Mouse (Mus musculus): ENCODE measurements around the gene Dennd1b. TPM values are rescaled to one million over a fixed set of nuclear protein-coding genes. Genes with fewer than 3 reads are reported as not detected.

Dennd1b gene
- polyA plus RNA-seq, 1 experiment from 2014 or later = 6.1 TPM

DNA sequence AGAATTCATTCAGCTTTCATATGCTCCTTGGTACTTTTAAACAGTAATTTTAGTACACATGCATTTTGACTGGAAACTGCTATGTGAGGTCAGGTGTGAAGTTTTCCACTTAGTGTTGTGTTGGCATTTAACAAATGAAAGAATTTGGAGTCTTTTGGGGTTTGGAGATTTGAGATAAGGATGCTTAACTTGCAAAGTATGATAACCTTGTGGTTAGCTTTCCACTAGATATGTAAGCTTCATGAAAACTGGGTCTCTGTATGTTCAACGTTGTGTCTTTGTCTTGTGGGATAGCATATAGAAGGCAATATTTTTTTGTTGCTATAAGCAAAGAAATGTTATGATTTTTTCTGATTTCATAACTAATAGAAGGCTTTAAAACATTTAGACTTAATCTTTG lies 114.8 kb downstream of the Dennd1b start:
- H3K27ac ChIP-seq (ENCODE audit: low read depth, low read length) = no peak overlapping the region
- no peaks in the 10 kb centered on the region for H3K9me3 ChIP-seq (replicated peaks; ENCODE audit: control insufficient read depth, low read length)
- H3K4me1 ChIP-seq (ENCODE audit: control insufficient read depth, insufficient read depth, low read length) = peaks cover 12% of the 10 kb centered on the region; the same call in 1 of the 2 replicates
- WGBS = 94% methylated on average over 1 of the region's 1 CpGs
- no peak overlapping the region for H3K4me2 ChIP-seq (ENCODE audit: low read length)
- ATAC-seq (no peak), DNase-seq (ENCODE audit: low spot score) (no peak)
- H3K9ac ChIP-seq (ENCODE audit: low read length) = no peak overlapping the region
- no peaks in the 10 kb centered on the region for H3K27me3 ChIP-seq (replicated peaks; ENCODE audit: control insufficient read depth, insufficient read depth, low read length)
- no peaks in the 10 kb centered on the region for H3K36me3 ChIP-seq (ENCODE audit: control insufficient read depth, insufficient read depth, low read length)
- no peak overlapping the region for H3K4me3 ChIP-seq (ENCODE audit: low read depth, low read length)

DNA sequence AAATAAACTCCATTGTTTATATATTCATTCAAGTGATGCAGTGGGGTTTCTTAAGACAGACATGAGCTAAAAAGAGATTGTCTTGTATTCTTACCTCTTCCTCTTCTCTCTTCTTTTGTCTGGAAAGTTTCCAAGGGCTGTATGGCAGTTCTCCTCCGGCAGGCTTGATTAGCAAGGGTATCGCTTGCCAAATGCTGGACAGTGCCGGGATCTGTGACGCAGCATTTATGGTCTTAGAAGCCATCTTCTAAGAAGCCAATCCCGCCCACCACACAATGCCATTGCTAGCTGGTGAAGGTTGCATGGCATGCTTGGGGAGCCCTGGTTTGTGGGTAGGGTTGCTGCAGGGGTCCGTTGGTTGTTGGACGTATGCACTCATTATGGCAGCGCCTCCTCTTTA lies 115.8 kb downstream of the Dennd1b start:
- peak; percentile 9; the same call in 1 of the 2 replicates for ATAC-seq
- 46% methylated on average over 8 of the region's 8 CpGs for WGBS
- peak; percentile 59 for DNase-seq (ENCODE audit: low spot score)
- Histone ChIP-seq H3K36me3 (ENCODE audit: control insufficient read depth, insufficient read depth, low read length) (no peaks in the 10 kb centered on the region), H3K27ac (ENCODE audit: low read depth, low read length) (0 out of 2 replicates have a peak overlapping the region, but pooled peaks have one; percentile 14), H3K9me3 (replicated peaks; ENCODE audit: control insufficient read depth, low read length) (no peaks in the 10 kb centered on the region), H3K9ac (ENCODE audit: low read length) (no peak overlapping the region), H3K4me2 (ENCODE audit: low read length) (0 out of 2 replicates have a peak overlapping the region, but pooled peaks have one; percentile 24), H3K4me3 (ENCODE audit: low read depth, low read length) (no peak overlapping the region), H3K4me1 (ENCODE audit: control insufficient read depth, insufficient read depth, low read length) (peaks cover 12% of the 10 kb centered on the region; the same call in 1 of the 2 replicates), H3K27me3 (replicated peaks; ENCODE audit: control insufficient read depth, insufficient read depth, low read length) (no peaks in the 10 kb centered on the region)

DNA sequence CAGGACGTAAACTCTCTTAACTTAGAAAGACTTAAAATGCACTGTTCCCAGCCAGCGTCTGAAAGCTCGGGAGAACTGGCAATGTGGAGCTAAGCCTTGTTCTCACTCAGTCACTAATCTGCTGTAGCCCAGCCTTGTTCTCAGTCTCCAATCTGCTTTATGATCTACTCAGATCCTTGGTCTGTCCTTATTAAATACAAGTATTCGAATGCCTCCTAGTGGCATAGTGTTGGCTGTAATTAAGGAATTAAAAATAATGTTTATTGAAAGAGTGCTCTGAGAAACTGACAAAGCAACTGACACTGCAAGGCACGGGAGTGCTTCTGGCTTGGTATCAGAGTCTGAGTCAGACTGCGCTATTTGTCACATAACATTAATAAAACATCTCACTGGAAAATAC lies 116.3 kb downstream of the Dennd1b start:
- WGBS = 23% methylated on average over 6 of the region's 6 CpGs
- peak; percentile 78 for ATAC-seq
- Histone ChIP-seq H3K27ac (ENCODE audit: low read depth, low read length) (no peak overlapping the region), H3K4me2 (ENCODE audit: low read length) (no peak overlapping the region), H3K4me1 (ENCODE audit: control insufficient read depth, insufficient read depth, low read length) (peaks cover 12% of the 10 kb centered on the region; the same call in 1 of the 2 replicates), H3K9me3 (replicated peaks; ENCODE audit: control insufficient read depth, low read length) (no peaks in the 10 kb centered on the region), H3K36me3 (ENCODE audit: control insufficient read depth, insufficient read depth, low read length) (no peaks in the 10 kb centered on the region), H3K9ac (ENCODE audit: low read length) (no peak overlapping the region), H3K27me3 (replicated peaks; ENCODE audit: control insufficient read depth, insufficient read depth, low read length) (no peaks in the 10 kb centered on the region), H3K4me3 (ENCODE audit: low read depth, low read length) (no peak overlapping the region)
- DNase-seq (ENCODE audit: low spot score) = peak; percentile 88

DNA sequence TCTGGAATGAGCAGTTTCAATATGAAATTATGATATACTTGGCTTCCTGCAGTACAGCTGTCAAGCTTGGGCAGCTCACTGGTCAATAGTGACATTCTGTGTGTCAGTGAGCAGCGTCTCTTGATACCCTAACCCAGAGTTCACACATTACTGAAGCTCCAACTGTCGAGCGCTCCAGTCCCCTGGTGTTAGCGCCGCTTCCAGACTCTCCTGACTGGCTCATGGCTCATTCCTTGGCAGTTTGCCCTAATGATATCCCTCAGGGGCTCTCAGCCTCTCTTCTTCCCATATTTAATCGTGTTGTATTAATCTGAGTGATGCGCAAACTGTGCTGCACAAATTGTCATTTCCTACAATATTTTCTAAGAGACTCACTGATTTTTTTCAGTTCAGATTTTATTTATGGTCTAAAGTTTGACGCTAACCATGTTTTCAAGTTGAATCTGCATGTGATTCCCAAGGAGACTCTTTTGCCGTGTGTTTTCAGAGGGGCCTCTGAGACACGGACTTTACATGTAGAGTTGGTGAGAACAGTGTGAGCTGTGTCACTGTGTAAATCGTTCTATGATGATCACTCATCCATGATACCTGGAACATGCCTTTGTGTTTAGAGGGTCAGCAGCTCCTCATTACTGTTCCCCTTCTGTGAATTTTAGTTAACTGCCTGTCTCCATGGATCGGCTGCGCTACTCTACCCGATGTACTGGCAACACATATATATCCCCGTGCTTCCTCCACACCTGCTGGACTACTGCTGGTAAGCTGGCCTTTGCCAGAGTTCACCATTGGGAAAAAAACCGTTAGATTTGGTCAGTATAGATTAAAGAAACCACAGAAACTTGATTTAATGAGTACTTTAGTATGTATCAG lies 117.5 kb downstream of the Dennd1b start:
- Histone ChIP-seq H3K4me3 (ENCODE audit: low read depth, low read length) (no peak overlapping the region), H3K9me3 (replicated peaks; ENCODE audit: control insufficient read depth, low read length) (no peaks in the 10 kb centered on the region), H3K4me1 (ENCODE audit: control insufficient read depth, insufficient read depth, low read length) (peaks cover 12% of the 10 kb centered on the region; the same call in 1 of the 2 replicates), H3K27ac (ENCODE audit: low read depth, low read length) (peak overlapping the region; percentile 60), H3K27me3 (replicated peaks; ENCODE audit: control insufficient read depth, insufficient read depth, low read length) (no peaks in the 10 kb centered on the region), H3K36me3 (ENCODE audit: control insufficient read depth, insufficient read depth, low read length) (no peaks in the 10 kb centered on the region), H3K4me2 (ENCODE audit: low read length) (peak overlapping the region; percentile 29; the same call in 1 of the 2 replicates), H3K9ac (ENCODE audit: low read length) (no peak overlapping the region)
- 32% methylated on average over 16 of the region's 16 CpGs for WGBS
- peak; percentile 92 for DNase-seq (ENCODE audit: low spot score)
- ATAC-seq = peak; percentile 92

DNA sequence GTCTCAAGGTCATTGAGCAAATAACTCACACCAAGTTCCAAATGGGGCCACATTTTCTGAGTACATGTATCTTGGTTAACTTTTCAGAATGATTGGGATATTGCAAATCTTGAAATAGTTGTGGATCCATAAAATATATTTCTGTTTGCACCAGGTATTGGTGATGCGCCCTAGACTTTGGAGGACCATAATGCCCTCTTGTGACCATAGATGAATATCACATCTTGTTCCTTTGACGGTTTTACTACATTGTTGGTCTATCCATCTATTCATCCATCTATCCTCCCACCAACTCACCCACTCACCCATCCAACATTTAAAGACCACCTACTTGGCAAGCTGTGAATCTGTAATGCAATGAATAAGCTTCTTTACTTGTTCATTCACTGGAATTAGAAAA lies 120.1 kb downstream of the Dennd1b start:
- no peak overlapping the region for H3K9ac ChIP-seq (ENCODE audit: low read length)
- WGBS = 57% methylated on average over 2 of the region's 2 CpGs
- H3K27ac ChIP-seq (ENCODE audit: low read depth, low read length) = no peak overlapping the region
- peaks cover 12% of the 10 kb centered on the region; the same call in 1 of the 2 replicates for H3K4me1 ChIP-seq (ENCODE audit: control insufficient read depth, insufficient read depth, low read length)
- H3K4me3 ChIP-seq (ENCODE audit: low read depth, low read length) = no peak overlapping the region
- H3K9me3 ChIP-seq (replicated peaks; ENCODE audit: control insufficient read depth, low read length) = no peaks in the 10 kb centered on the region
- H3K27me3 ChIP-seq (replicated peaks; ENCODE audit: control insufficient read depth, insufficient read depth, low read length) = no peaks in the 10 kb centered on the region
- no peaks in the 10 kb centered on the region for H3K36me3 ChIP-seq (ENCODE audit: control insufficient read depth, insufficient read depth, low read length)
- ATAC-seq (no peak), DNase-seq (ENCODE audit: low spot score) (peak; percentile 29)
- no peak overlapping the region for H3K4me2 ChIP-seq (ENCODE audit: low read length)

DNA sequence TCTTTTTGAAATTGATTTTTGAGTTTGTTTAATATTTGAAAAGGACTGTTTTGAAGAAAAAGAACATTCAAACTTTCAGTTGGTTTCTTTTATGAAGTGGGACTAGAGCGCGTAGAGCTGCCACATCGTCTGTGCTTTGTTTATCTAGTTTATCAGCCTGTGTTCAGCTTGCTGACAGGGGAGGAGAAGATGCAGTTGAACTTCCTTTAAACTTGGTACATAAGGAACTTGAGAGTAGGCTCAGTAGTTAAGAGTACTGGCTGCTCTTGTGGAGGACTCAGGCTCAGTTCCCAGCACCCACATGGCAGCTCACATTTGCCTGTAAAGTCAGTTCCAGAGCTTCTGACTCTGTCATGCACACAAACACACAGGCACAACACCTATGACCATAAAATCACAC lies 124.3 kb downstream of the Dennd1b start:
- H3K27ac ChIP-seq (ENCODE audit: low read depth, low read length) = no peak overlapping the region
- H3K9ac ChIP-seq (ENCODE audit: low read length) = no peak overlapping the region
- no peak overlapping the region for H3K4me3 ChIP-seq (ENCODE audit: low read depth, low read length)
- DNase-seq (ENCODE audit: low spot score) (no peak), ATAC-seq (no peak)
- no peaks in the 10 kb centered on the region for H3K9me3 ChIP-seq (replicated peaks; ENCODE audit: control insufficient read depth, low read length)
- 94% methylated on average over 3 of the region's 3 CpGs for WGBS
- H3K27me3 ChIP-seq (replicated peaks; ENCODE audit: control insufficient read depth, insufficient read depth, low read length) = no peaks in the 10 kb centered on the region
- H3K4me1 ChIP-seq (ENCODE audit: control insufficient read depth, insufficient read depth, low read length) = no peaks in the 10 kb centered on the region
- no peak overlapping the region for H3K4me2 ChIP-seq (ENCODE audit: low read length)
- no peaks in the 10 kb centered on the region for H3K36me3 ChIP-seq (ENCODE audit: control insufficient read depth, insufficient read depth, low read length)

DNA sequence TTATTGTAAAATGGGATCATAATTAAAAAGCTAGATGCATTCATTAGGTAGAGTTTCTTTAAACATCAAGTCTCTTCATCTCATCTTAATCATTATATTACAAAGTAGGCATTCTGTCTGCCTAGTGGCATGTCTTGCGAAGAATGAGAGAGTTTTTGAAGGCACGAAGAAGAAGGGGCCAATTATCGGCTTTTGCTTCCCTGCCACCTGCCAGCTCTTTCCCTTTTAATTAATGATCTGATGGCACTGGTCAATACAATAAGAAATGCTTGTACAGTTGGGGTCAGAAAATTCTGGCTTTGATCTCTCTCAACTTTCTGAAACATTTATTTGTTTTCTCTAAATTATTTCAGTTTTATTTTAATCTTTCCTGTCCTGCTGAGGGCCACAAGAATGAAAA lies 127.5 kb downstream of the Dennd1b start:
- H3K4me3 ChIP-seq (ENCODE audit: low read depth, low read length) = no peak overlapping the region
- 25% methylated on average over 3 of the region's 3 CpGs for WGBS
- no peaks in the 10 kb centered on the region for H3K4me1 ChIP-seq (ENCODE audit: control insufficient read depth, insufficient read depth, low read length)
- no peak overlapping the region for H3K27ac ChIP-seq (ENCODE audit: low read depth, low read length)
- DNase-seq (ENCODE audit: low spot score) (peak; percentile 66), ATAC-seq (peak; percentile 67; the same call in 1 of the 2 replicates)
- H3K4me2 ChIP-seq (ENCODE audit: low read length) = no peak overlapping the region
- no peaks in the 10 kb centered on the region for H3K9me3 ChIP-seq (replicated peaks; ENCODE audit: control insufficient read depth, low read length)
- no peaks in the 10 kb centered on the region for H3K36me3 ChIP-seq (ENCODE audit: control insufficient read depth, insufficient read depth, low read length)
- no peaks in the 10 kb centered on the region for H3K27me3 ChIP-seq (replicated peaks; ENCODE audit: control insufficient read depth, insufficient read depth, low read length)
- H3K9ac ChIP-seq (ENCODE audit: low read length) = no peak overlapping the region

DNA sequence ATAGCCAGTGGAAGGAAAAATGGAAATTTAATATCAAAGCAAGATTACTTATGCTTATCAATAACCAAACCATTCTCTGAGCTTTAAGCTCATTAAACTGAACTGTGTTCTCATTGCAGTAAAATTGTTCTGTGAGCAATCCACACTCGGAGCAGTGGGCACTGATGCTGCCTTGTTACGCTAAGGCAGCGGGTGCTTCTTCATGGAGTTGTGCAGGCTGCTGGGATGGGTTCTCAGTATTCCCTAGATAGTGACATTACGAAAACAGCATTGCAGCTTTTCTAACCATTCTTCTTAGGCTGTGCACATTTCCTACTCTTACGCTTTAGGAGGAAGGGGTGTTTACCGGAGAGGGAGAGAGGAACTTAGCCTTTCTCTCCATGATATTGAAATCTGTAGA lies 128.5 kb downstream of the Dennd1b start:
- Histone ChIP-seq H3K36me3 (ENCODE audit: control insufficient read depth, insufficient read depth, low read length) (no peaks in the 10 kb centered on the region), H3K27ac (ENCODE audit: low read depth, low read length) (0 out of 2 replicates have a peak overlapping the region, but pooled peaks have one; percentile 36), H3K9ac (ENCODE audit: low read length) (peak overlapping the region; percentile 14), H3K27me3 (replicated peaks; ENCODE audit: control insufficient read depth, insufficient read depth, low read length) (no peaks in the 10 kb centered on the region), H3K4me1 (ENCODE audit: control insufficient read depth, insufficient read depth, low read length) (no peaks in the 10 kb centered on the region), H3K4me2 (ENCODE audit: low read length) (peak overlapping the region; percentile 31; the same call in 1 of the 2 replicates), H3K4me3 (ENCODE audit: low read depth, low read length) (no peak overlapping the region), H3K9me3 (replicated peaks; ENCODE audit: control insufficient read depth, low read length) (no peaks in the 10 kb centered on the region)
- 58% methylated on average over 6 of the region's 6 CpGs for WGBS
- peak; percentile 46 for DNase-seq (ENCODE audit: low spot score)
- ATAC-seq = peak; percentile 56

DNA sequence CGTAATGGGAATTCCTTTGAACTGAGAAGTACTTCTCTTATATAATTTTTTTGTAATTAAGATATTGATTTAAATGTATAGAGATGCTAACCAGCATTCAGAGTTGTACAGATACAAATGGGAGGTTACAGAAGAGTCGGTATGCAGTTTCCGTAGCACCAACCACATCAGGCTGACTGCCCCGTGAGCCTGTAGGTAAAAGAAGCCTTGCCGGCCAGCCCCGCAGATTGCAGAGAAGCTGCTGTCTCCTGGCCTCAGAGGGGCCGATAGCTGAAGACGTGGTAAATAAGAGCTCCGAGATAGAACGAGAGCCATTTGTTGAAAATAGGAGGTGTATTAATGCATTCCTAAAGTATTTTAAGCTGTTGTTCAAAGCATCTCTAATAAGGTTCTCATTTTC lies 128.9 kb downstream of the Dennd1b start:
- peak overlapping the region; percentile 31; the same call in 1 of the 2 replicates for H3K4me2 ChIP-seq (ENCODE audit: low read length)
- ATAC-seq = peak; percentile 40; the same call in 1 of the 2 replicates
- 50% methylated on average over 10 of the region's 10 CpGs for whole genome bisulfite sequencing

More for the DNA sequence above, 128.9 kb downstream of the Dennd1b start:
- peak overlapping the region; percentile 14 for H3K9ac ChIP-seq (ENCODE audit: low read length)
- H3K4me1 ChIP-seq (ENCODE audit: control insufficient read depth, insufficient read depth, low read length) = no peaks in the 10 kb centered on the region
- H3K27ac ChIP-seq (ENCODE audit: low read depth, low read length) = 0 out of 2 replicates have a peak overlapping the region, but pooled peaks have one; percentile 36
- H3K27me3 ChIP-seq (replicated peaks; ENCODE audit: control insufficient read depth, insufficient read depth, low read length) = no peaks in the 10 kb centered on the region
- H3K4me3 ChIP-seq (ENCODE audit: low read depth, low read length) = no peak overlapping the region
- no peak for DNase-seq (ENCODE audit: low spot score)
- H3K9me3 ChIP-seq (replicated peaks; ENCODE audit: control insufficient read depth, low read length) = no peaks in the 10 kb centered on the region
- no peaks in the 10 kb centered on the region for H3K36me3 ChIP-seq (ENCODE audit: control insufficient read depth, insufficient read depth, low read length)
